Mouse (Mus musculus): ENCODE results near the gene Ankrd9.

Ankrd9 gene

GRCm38 (mm10) chr12:110990500-110990899, 11.7 kb upstream of the Ankrd9 start:
- no peak for DNase-seq (ENCODE audit: low read depth)

- no peak for DNase-seq (ENCODE audit: low read depth)
Observed at GRCm38 (mm10) chr12:110989409-110989808, 10.6 kb upstream of the Ankrd9 start.

GRCm38 (mm10) chr12:110986536-110987425, 7.9 kb upstream of the Ankrd9 start:
- DNase-seq (ENCODE audit: low read depth) = no peak

- DNase-seq (ENCODE audit: low read depth) = no peak
Observed at GRCm38 (mm10) chr12:110985141-110985540, 6.3 kb upstream of the Ankrd9 start.

GRCm38 (mm10) chr12:110984598-110984997, 5.8 kb upstream of the Ankrd9 start:
- no peak for DNase-seq (ENCODE audit: low read depth)

- no peak for DNase-seq (ENCODE audit: low read depth)
Observed at GRCm38 (mm10) chr12:110983714-110984113, 4.9 kb upstream of the Ankrd9 start.

GRCm38 (mm10) chr12:110983083-110983482, 4.2 kb upstream of the Ankrd9 start:
- DNase-seq (ENCODE audit: low read depth) = no peak

- no peak for DNase-seq (ENCODE audit: low read depth)
Observed at GRCm38 (mm10) chr12:110981736-110982135, 2.9 kb upstream of the Ankrd9 start.

GRCm38 (mm10) chr12:110979808-110980207, 968 bp upstream of the Ankrd9 start:
- DNase-seq (ENCODE audit: low read depth) = no peak

- peak; percentile 48 for DNase-seq (ENCODE audit: low read depth)
Observed at GRCm38 (mm10) chr12:110977896-110978606, 789 bp downstream of the Ankrd9 start.

- no peak for DNase-seq (ENCODE audit: low read depth)
Observed at GRCm38 (mm10) chr12:110977345-110977733, 1.5 kb downstream of the Ankrd9 start.

- DNase-seq (ENCODE audit: low read depth) = no peak
Observed at GRCm38 (mm10) chr12:110976589-110977344, 2.1 kb downstream of the Ankrd9 start.

GRCm38 (mm10) chr12:110975838-110976468, 2.9 kb downstream of the Ankrd9 start:
- no peak for DNase-seq (ENCODE audit: low read depth)

GRCm38 (mm10) chr12:110975385-110975784, 3.5 kb downstream of the Ankrd9 start:
- DNase-seq (ENCODE audit: low read depth) = no peak

GRCm38 (mm10) chr12:110974726-110975125, 4.1 kb downstream of the Ankrd9 start:
- no peak for DNase-seq (ENCODE audit: low read depth)

GRCm38 (mm10) chr12:110974295-110974694, 4.5 kb downstream of the Ankrd9 start:
- no peak for DNase-seq (ENCODE audit: low read depth)

GRCm38 (mm10) chr12:110973829-110974228, 5.0 kb downstream of the Ankrd9 start:
- DNase-seq (ENCODE audit: low read depth) = no peak

- no peak for DNase-seq (ENCODE audit: low read depth)
Observed at GRCm38 (mm10) chr12:110971972-110972371, 6.9 kb downstream of the Ankrd9 start.

- no peak for DNase-seq (ENCODE audit: low read depth)
Observed at GRCm38 (mm10) chr12:110970408-110970807, 8.4 kb downstream of the Ankrd9 start.

- no peak for DNase-seq (ENCODE audit: low read depth)
Observed at GRCm38 (mm10) chr12:110967146-110967545, 11.7 kb downstream of the Ankrd9 start.

GRCm38 (mm10) chr12:110966079-110966478, 12.8 kb downstream of the Ankrd9 start:
- DNase-seq (ENCODE audit: low read depth) = no peak

GRCm38 (mm10) chr12:110965500-110965899, 13.3 kb downstream of the Ankrd9 start:
- no peak for DNase-seq (ENCODE audit: low read depth)

All from naive thymus-derived CD4-positive, alpha-beta T cell, adult 2 months (primary cell).